Mouse (Mus musculus): Measurements from ENCODE around the gene 4931408C20Rik.

4931408C20Rik gene

GRCm38 (mm10) chr1:26686842-26687760 is at the start of gene 4931408C20Rik:
4931408C20Rik (minus strand) TSS chr1:26687460.
- peak; percentile 15 to 22 for DNase-seq (ENCODE audit: low spot score in 2 of 2)

- DNase-seq (ENCODE audit: low spot score in 2 of 2): peak in 1 of 2 experiments; percentile 8
Measured at GRCm38 (mm10) chr1:26687926-26688325, 666 bp upstream of the 4931408C20Rik start.

- no peak for DNase-seq (ENCODE audit: low spot score in 2 of 2)
Measured at GRCm38 (mm10) chr1:26685952-26686693, 1.1 kb downstream of the 4931408C20Rik start.

- DNase-seq (ENCODE audit: low spot score in 2 of 2): no peak
Measured at GRCm38 (mm10) chr1:26685383-26685782, 1.9 kb downstream of the 4931408C20Rik start.

DNA sequence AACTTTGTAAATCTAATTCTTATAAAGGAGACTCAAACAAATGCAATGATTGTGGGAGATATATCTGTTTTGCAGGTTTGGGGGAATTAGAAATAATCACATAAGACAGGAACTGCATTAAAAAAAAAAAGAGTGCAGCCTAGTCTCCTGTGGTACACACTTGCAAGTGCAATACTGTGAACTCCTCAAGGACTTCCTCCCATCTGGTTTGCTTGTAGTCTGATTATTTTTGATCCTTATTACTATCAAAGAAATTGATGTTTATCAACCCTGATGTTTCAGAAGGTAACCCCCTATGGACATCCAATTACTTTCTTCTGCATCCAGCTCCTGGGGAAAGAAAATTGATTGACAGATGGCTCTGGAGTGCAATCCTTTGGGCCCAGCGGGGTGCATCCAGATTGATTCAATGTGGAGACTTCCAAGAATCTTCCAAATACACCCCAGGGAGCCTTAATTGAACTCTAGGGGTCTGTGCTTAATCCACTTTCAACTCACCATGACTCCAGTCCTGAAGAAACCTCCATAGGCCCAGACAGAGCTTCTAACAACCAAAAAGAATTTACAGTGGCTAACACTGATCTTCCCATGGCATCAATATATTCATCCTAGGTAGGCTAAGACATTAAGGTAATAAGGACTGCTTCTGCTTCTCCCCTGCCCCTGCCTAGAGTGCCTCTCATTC is 37.4 kb downstream of the 4931408C20Rik start:
- DNase-seq (ENCODE audit: low spot score in 2 of 2): no peak

GRCm38 (mm10) chr1:26636051-26636450 is 51.2 kb downstream of the 4931408C20Rik start:
- DNase-seq (ENCODE audit: low spot score in 2 of 2): no peak

Data from spleen, postnatal 36 days (tissue).